In the genomic region with DNA sequence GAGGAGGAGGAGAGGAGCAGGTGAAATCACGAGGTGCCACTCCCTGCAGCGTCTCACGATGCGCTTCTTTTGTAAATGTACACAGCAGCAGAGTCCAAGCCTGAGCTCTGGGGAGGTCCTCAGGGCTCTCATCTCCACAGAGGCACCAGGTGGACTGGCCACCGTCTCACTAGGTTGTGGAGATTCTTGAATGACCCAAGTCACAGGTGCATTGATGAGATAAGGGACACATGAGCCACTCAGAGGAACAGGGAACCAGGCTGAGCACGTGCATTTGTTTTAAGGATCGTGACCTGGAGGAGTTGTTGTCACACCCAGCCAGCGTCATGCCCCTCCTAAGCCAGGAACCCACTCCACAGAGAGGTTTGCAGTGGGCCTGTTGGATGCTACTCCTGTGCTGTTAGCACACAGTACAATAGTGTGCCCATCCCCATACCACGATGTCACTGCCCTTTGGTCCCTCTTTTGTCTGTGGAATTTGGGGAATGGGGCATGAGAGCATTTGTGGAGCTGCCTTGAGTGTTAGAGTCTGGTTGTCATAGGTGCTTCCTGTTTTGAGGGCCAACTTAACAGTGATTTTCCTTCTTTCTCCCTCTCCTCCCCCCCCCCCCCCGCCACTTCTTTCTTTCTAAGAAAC, we compare ENCODE assay signal across 25 mouse cellular contexts.
DNase-seq lines count a peak whose midpoint lies in the region; ATAC-seq and TF ChIP-seq lines count a peak whose summit lies in the region.
"Had no signal": no experiment of that assay in that cellular context is flagged by ENCODE, and none has a peak within 500 bp of the region (broad histone marks: within the 10 kb centered on the region; RNA-seq: fewer than 3 reads in every experiment).

No protein-coding gene starts in this region.

- WGBS in liver, embryonic 11.5 days: 62% methylated on average over 9 of the region's 10 CpGs

- H3K4me1 ChIP-seq in liver, embryonic 11.5 days (replicated peaks; ENCODE audit: control insufficient read depth, insufficient read depth, low read length): no peaks in the 10 kb centered on the region
- peaks cover 16% of the 10 kb centered on the region; the same call in 1 of the 2 replicates for H3K4me1 ChIP-seq in cortical plate, adult 2 months (ENCODE audit: control insufficient read depth, insufficient read depth, low read length)
- H3K4me1 ChIP-seq: embryonic facial prominence, embryonic 12.5 days had no signal

- H3K4me2 ChIP-seq in liver, embryonic 11.5 days: no peak overlapping the region
- H3K4me2 ChIP-seq: embryonic facial prominence, embryonic 12.5 days; forebrain, embryonic 12.5 days; hindbrain, embryonic 13.5 days had no signal

- peaks cover 10% of the 10 kb centered on the region; the same call in 1 of the 2 replicates for H3K36me3 ChIP-seq in liver, embryonic 11.5 days (ENCODE audit: control insufficient read depth, insufficient read depth, low read length)
- H3K36me3 ChIP-seq: embryonic facial prominence, embryonic 12.5 days had no signal

- no peaks in the 10 kb centered on the region for H3K27me3 ChIP-seq in liver, embryonic 11.5 days (replicated peaks; ENCODE audit: control insufficient read depth, insufficient read depth, low read length)
- H3K27me3 ChIP-seq: embryonic facial prominence, embryonic 12.5 days; forebrain, embryonic 12.5 days; hindbrain, embryonic 13.5 days had no signal

- DNase-seq in liver, embryonic 11.5 days (ENCODE audit: low spot score): no peak
- no peak for DNase-seq in liver
- peak; percentile 77 for DNase-seq in Muller cell, postnatal 12 days (ENCODE audit: inconsistent ontology term)
- no peak for DNase-seq in gastrocnemius, postnatal 4 days (ENCODE audit: low spot score in 2 of 2)
- no peak for DNase-seq in left cerebral cortex, adult 2 months (ENCODE audit: extremely low spot score in 1 of 2, low spot score in 2 of 2)
- DNase-seq: adrenal gland, postnatal 36 days; B cell, adult 2 months; cerebellum, adult 11-12 months; cerebellum, postnatal 10 days; heart, adult 11 months; heart, postnatal 36 days; kidney, adult 2 months; lung, adult 2 months; lung, postnatal 36 days; right cerebral cortex, adult 18-20 months; right cerebral cortex, postnatal 4 days; thymus, postnatal 25 days had no signal

- no peak for TF ChIP-seq CTCF in cortical plate, adult 2 months (IDR thresholded peaks at IDR 0.05; ENCODE audit: extremely low read depth, insufficient read depth, low read length)
- no peak for TF ChIP-seq CTCF in left cerebral cortex, adult 2 months (IDR thresholded peaks at IDR 0.05)

- no peak for TF ChIP-seq POLR2A in cortical plate, adult 2 months (IDR thresholded peaks at IDR 0.05; ENCODE audit: extremely low read depth, insufficient read depth, low read length)

- no peak overlapping the region; the same call in 1 of the 2 replicates for H3K9ac ChIP-seq in liver, embryonic 11.5 days (ENCODE audit: low read depth, low read length)
- H3K9ac ChIP-seq: embryonic facial prominence, embryonic 12.5 days; forebrain, embryonic 12.5 days; hindbrain, embryonic 13.5 days had no signal

- H3K4me3 ChIP-seq in liver, embryonic 11.5 days (ENCODE audit: low read depth, low read length): no peak overlapping the region
- H3K4me3 ChIP-seq in cortical plate, adult 2 months (ENCODE audit: insufficient read depth, low read length): no peak overlapping the region
- H3K4me3 ChIP-seq in left cerebral cortex, adult 2 months: no peak overlapping the region
- H3K4me3 ChIP-seq: embryonic facial prominence, embryonic 12.5 days; erythroblast, embryonic 14.5 days; forebrain, embryonic 12.5 days; hindbrain, embryonic 13.5 days had no signal

- peak; percentile 42 for ATAC-seq in liver, embryonic 11.5 days (replicated peaks; ENCODE audit: low FRiP score)
- ATAC-seq in megakaryocyte progenitor cell, adult 5-6 weeks (replicated peaks; ENCODE audit: poor library complexity): peak; percentile 33; the same call in 1 of the 2 replicates
- ATAC-seq: inflammation-experienced regulatory T-cells, adult 6 months had no signal

- intact Hi-C loops in left cerebral cortex, adult 2 months (cut with DNase I): no loop called here

- no peaks in the 10 kb centered on the region for H3K9me3 ChIP-seq in liver, embryonic 11.5 days (ENCODE audit: control insufficient read depth, low read length)
- H3K9me3 ChIP-seq: embryonic facial prominence, embryonic 12.5 days; forebrain, embryonic 12.5 days; hindbrain, embryonic 13.5 days had no signal

- no peak overlapping the region for H3K27ac ChIP-seq in liver, embryonic 11.5 days (ENCODE audit: low read depth, low read length)
- H3K27ac ChIP-seq in cortical plate, adult 2 months (ENCODE audit: insufficient read depth, low read length): 0 out of 2 replicates have a peak overlapping the region, but pooled peaks have one; percentile 43
- no peak overlapping the region for H3K27ac ChIP-seq in left cerebral cortex, adult 2 months
- H3K27ac ChIP-seq: embryonic facial prominence, embryonic 12.5 days; forebrain, embryonic 12.5 days; hindbrain, embryonic 13.5 days; kidney, postnatal 0 days had no signal
